Mouse (Mus musculus) embryonic facial prominence, embryonic 11.5 days (tissue): ENCODE results near the gene 1600014C10Rik. TPM values are rescaled to one million over a fixed set of nuclear protein-coding genes. Genes with fewer than 3 reads are reported as not detected.

Experiments used
- ATAC-seq: fragments of 200-750 bp; cut with Nextera tagmentation; replicated peaks from 2 replicates; pipeline ENCODE4 v1.8.0; 2017; ENCODE audit warnings: low read depth; ENCODE audit not compliant: insufficient number of reproducible peaks, low FRiP score, low TSS enrichment
- DNase-seq: peaks from one replicate; pipeline ENCODE4 v3.0.0-alpha.2; 2015; ENCODE audit warnings: low spot score
- H3K27ac ChIP-seq: fragments of 300-500 bp; sonication (generic); replicated peaks from 2 replicates; pipeline ENCODE4 v1.5.1; 2014; ENCODE audit warnings: mild to moderate bottlenecking, low read depth, low read length, control low read depth
- H3K27me3 ChIP-seq: fragments of 300-500 bp; sonication (generic); 2 replicates; pipeline ENCODE4 v1.6.1; 2014; ENCODE audit warnings: mild to moderate bottlenecking, low read length, moderate library complexity, mixed read lengths; ENCODE audit not compliant: control insufficient read depth, insufficient read depth
- H3K36me3 ChIP-seq: fragments of 300-500 bp; sonication (generic); replicated peaks from 2 replicates; pipeline ENCODE4 v1.6.1; 2014; ENCODE audit warnings: low read depth, mild to moderate bottlenecking, low read length, moderate library complexity, mixed read lengths; ENCODE audit not compliant: control insufficient read depth, insufficient read depth
- H3K4me1 ChIP-seq: fragments of 300-500 bp; sonication (generic); 2 replicates; pipeline ENCODE4 v1.6.1; 2014; ENCODE audit warnings: low read length, mixed read lengths; ENCODE audit not compliant: control insufficient read depth, insufficient read depth
- H3K4me2 ChIP-seq: fragments of 300-500 bp; sonication (generic); 2 replicates; pipeline ENCODE4 v1.6.1; 2014; ENCODE audit warnings: low read depth, mild to moderate bottlenecking, control low read depth, low read length, moderate library complexity
- H3K4me3 ChIP-seq: fragments of 300-500 bp; sonication (generic); 2 replicates; pipeline ENCODE4 v1.5.1; 2014; ENCODE audit warnings: low read depth, low read length, control low read depth
- H3K9ac ChIP-seq: fragments of 300-500 bp; sonication (generic); replicated peaks from 2 replicates; pipeline ENCODE4 v1.6.1; 2014; ENCODE audit warnings: mild to moderate bottlenecking, control low read depth, low read length
- H3K9me3 ChIP-seq: fragments of 300-500 bp; sonication (generic); replicated peaks from 2 replicates; pipeline ENCODE4 v1.6.1; 2016; ENCODE audit warnings: mild to moderate bottlenecking, low read length, inconsistent platforms, mixed read lengths; ENCODE audit not compliant: control insufficient read depth
- WGBS: fragments of 180-500 bp; shearing (Covaris S2); extraction: QIAGEN DNeasy Blood & Tissue Kit; methylation state at CpG from one replicate; pipeline ENCODE4 v1.1.7; 2014; 5-methylcytosine and 5-hydroxymethylcytosine counted together
- polyA plus RNA-seq: library from polyadenylated mRNA; unstranded; fragments of >200 nt; fragmentation: Nextera tagmentation; extraction: Ambion mirVana; gene quantifications from 2 replicates; pipeline ENCODE4 v1.2.1, GENCODE M21; 2014

1600014C10Rik gene
- polyA plus RNA-seq, 1 experiment from 2014 or later = 17.2 TPM

DNA sequence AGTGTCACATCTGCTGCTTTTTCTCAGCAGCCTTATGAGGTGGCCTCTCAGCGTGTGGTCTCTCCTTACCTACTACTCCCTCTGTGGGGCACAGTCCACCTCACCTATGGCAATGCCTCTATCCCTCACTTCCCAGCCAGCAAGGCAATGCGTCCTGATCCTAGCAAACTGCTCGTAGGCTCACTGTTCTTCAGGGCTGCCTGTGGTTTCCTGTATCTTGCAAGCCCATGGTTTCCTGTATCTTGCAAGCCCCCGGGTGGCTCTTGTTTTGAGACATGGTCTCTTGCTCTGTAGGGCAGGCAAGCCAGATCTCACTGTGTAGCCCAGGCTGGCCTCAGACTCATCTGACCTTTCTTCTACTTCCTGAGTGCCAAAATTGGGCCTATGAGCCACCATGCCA, 3.8 kb downstream of the 1600014C10Rik start:
- H3K36me3 ChIP-seq = no peaks in the 10 kb centered on the region
- H3K27me3 ChIP-seq = no peaks in the 10 kb centered on the region
- DNase-seq (no peak), ATAC-seq (no peak)
- H3K27ac ChIP-seq = no peak overlapping the region
- WGBS = 74% methylated on average over 4 of the region's 4 CpGs
- no peaks in the 10 kb centered on the region for H3K4me1 ChIP-seq
- no peak overlapping the region for H3K4me2 ChIP-seq
- H3K9ac ChIP-seq = no peak overlapping the region
- H3K4me3 ChIP-seq = no peak overlapping the region
- no peaks in the 10 kb centered on the region for H3K9me3 ChIP-seq

DNA sequence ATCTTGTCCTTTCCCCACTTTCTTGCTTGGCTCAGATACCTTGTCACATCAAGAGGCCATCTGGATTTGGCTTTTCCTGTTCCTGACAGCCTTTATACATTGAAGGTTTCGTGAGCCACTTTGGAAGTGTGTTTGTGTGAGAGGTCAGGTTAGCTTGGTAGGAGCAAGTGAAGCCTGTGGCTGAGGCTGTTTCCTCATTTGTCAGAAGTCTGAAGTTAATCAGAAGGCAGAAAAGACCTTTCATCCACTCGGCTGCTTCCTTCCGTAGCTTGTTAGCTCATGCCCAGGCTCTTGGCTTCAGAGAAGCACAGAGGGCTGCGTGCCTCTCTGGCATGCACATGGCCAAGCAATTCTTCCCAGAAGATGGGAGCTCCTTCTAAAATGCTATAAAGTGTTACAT, 4.8 kb downstream of the 1600014C10Rik start:
- 76% methylated on average over 4 of the region's 4 CpGs for WGBS
- Histone ChIP-seq H3K36me3 (no peaks in the 10 kb centered on the region), H3K9me3 (no peaks in the 10 kb centered on the region), H3K27me3 (no peaks in the 10 kb centered on the region), H3K4me3 (no peak overlapping the region), H3K4me2 (no peak overlapping the region), H3K9ac (no peak overlapping the region), H3K27ac (no peak overlapping the region), H3K4me1 (no peaks in the 10 kb centered on the region)
- no peak for DNase-seq
- no peak for ATAC-seq

GRCm38 (mm10) chr7:38188281-38189075, 5.5 kb downstream of the 1600014C10Rik start:
- Histone ChIP-seq H3K27ac (no peak overlapping the region), H3K9ac (no peak overlapping the region), H3K4me3 (no peak overlapping the region), H3K27me3 (no peaks in the 10 kb centered on the region), H3K4me1 (no peaks in the 10 kb centered on the region), H3K36me3 (no peaks in the 10 kb centered on the region), H3K4me2 (no peak overlapping the region), H3K9me3 (no peaks in the 10 kb centered on the region)
- DNase-seq (no peak), ATAC-seq (no peak)
- WGBS = 91% methylated on average over 8 of the region's 8 CpGs

- no peaks in the 10 kb centered on the region for H3K9me3 ChIP-seq
- DNase-seq = no peak
- 77% methylated on average over 15 of the region's 15 CpGs for WGBS
- no peak overlapping the region for H3K27ac ChIP-seq
- no peak for ATAC-seq
- no peak overlapping the region for H3K9ac ChIP-seq
- H3K4me2 ChIP-seq = no peak overlapping the region
- no peaks in the 10 kb centered on the region for H3K27me3 ChIP-seq
- no peaks in the 10 kb centered on the region for H3K4me1 ChIP-seq
- H3K36me3 ChIP-seq = no peaks in the 10 kb centered on the region
- H3K4me3 ChIP-seq = no peak overlapping the region
These were observed 6.3 kb downstream of the 1600014C10Rik start for GRCm38 (mm10) chr7:38189136-38189982.

- H3K27ac ChIP-seq = no peak overlapping the region
- H3K4me2 ChIP-seq = no peak overlapping the region
- no peaks in the 10 kb centered on the region for H3K4me1 ChIP-seq
- H3K9ac ChIP-seq = no peak overlapping the region
- no peaks in the 10 kb centered on the region for H3K36me3 ChIP-seq
- DNase-seq (no peak), ATAC-seq (no peak)
- no peak overlapping the region for H3K4me3 ChIP-seq
- H3K9me3 ChIP-seq = no peaks in the 10 kb centered on the region
- no peaks in the 10 kb centered on the region for H3K27me3 ChIP-seq
- WGBS = 87% methylated on average over 8 of the region's 8 CpGs
These were observed 7.2 kb downstream of the 1600014C10Rik start for GRCm38 (mm10) chr7:38190056-38190835.

DNA sequence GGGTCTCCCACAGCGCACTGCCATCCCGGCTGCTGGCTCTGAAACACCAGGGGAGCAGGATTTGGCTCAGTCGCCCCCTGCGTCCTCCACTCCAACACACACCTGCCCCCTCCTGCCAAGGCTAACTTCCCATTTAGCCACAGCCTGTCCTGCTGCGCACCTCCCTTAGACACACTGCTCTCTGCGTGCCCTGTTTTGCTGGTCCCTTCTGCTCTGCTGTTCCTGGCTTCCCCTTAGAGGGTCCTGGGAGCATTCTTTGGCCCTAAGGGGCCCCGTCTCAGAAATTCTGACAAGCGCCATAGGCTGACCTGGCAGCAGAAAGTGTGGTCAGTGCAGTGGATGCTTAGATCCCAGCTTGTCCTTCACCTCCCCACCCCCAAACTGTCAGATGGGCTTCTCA, 8.1 kb downstream of the 1600014C10Rik start:
- no peak overlapping the region for H3K27ac ChIP-seq
- no peaks in the 10 kb centered on the region for H3K27me3 ChIP-seq
- no peaks in the 10 kb centered on the region for H3K36me3 ChIP-seq
- H3K4me1 ChIP-seq = no peaks in the 10 kb centered on the region
- 54% methylated on average over 8 of the region's 8 CpGs for WGBS
- no peak overlapping the region for H3K4me2 ChIP-seq
- no peak overlapping the region for H3K4me3 ChIP-seq
- DNase-seq = no peak
- no peak overlapping the region for H3K9ac ChIP-seq
- no peak; the same call in 1 of the 2 replicates for ATAC-seq
- no peaks in the 10 kb centered on the region for H3K9me3 ChIP-seq

DNA sequence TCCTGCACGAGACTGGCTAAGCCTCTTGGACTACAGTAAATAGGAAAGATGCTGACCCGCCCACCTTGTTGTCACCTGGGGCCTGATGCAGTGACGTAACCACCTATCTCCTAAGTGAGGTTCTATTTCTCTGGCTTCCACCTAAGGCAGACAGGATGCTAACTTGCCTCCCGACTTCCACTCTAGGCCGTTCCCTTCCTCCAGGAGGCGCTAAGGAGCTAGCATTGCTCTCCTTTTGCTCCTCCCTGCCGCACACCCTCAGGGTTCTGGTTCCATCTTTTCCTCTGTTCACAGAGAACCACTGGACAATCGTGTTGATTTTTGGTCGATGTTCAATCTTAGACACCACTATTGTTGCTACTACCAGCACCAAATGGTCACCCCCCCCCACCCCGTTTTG, 8.6 kb downstream of the 1600014C10Rik start:
- Histone ChIP-seq H3K4me3 (no peak overlapping the region), H3K4me2 (no peak overlapping the region), H3K9me3 (no peaks in the 10 kb centered on the region), H3K27me3 (no peaks in the 10 kb centered on the region), H3K36me3 (no peaks in the 10 kb centered on the region), H3K9ac (no peak overlapping the region), H3K4me1 (no peaks in the 10 kb centered on the region), H3K27ac (no peak overlapping the region)
- ATAC-seq (no peak), DNase-seq (peak; percentile 27)
- WGBS = 44% methylated on average over 10 of the region's 10 CpGs
